In genomic region chr1:72599146-72600101, GRCm38 (mm10) we compare ENCODE assay signal across 8 mouse cellular contexts. TPM values are rescaled to one million over a fixed set of nuclear protein-coding genes. Genes with fewer than 3 reads are reported as not detected.
A peak's percentile ranks its signal among the peaks of the same experiment; 100 is the strongest.
DNase-seq lines count a peak whose midpoint lies in the region; ATAC-seq and TF ChIP-seq lines count a peak whose summit lies in the region.
"Had no signal": no experiment of that assay in that cellular context is flagged by ENCODE, and none has a peak within 500 bp of the region (broad histone marks: within the 10 kb centered on the region; RNA-seq: fewer than 3 reads in every experiment).

No protein-coding gene starts in this region.

- H3K9me3 ChIP-seq in lung, embryonic 16.5 days (ENCODE audit: control insufficient read depth, low read length), result no peaks in the 10 kb centered on the region
- H3K9me3 ChIP-seq in midbrain, embryonic 10.5 days (replicated peaks), result no peaks in the 10 kb centered on the region
- H3K9me3 ChIP-seq: megakaryocyte, embryonic 14.5 days had no signal

- H3K27me3 ChIP-seq in lung, embryonic 16.5 days (ENCODE audit: control insufficient read depth, insufficient read depth, low read depth, low read length), result no peaks in the 10 kb centered on the region
- no peaks in the 10 kb centered on the region for H3K27me3 ChIP-seq in midbrain, embryonic 10.5 days (ENCODE audit: low read depth, poor library complexity, severe bottlenecking)
- H3K27me3 ChIP-seq: megakaryocyte, embryonic 14.5 days had no signal

- peak; percentile 39 for DNase-seq in MN1 (ENCODE audit: low spot score)
- peak; percentile 79 for DNase-seq in adrenal gland, postnatal 10 days
- DNase-seq in heart, postnatal 4 days, result peak; percentile 91
- no peak for DNase-seq in right cerebral cortex, postnatal 14 days
- no peak for DNase-seq in midbrain, embryonic 10.5 days (ENCODE audit: low spot score)
- no peak for DNase-seq in gastrocnemius, adult 2 months

- peak overlapping the region; percentile 88 for H3K27ac ChIP-seq in lung, embryonic 16.5 days (ENCODE audit: low read length)
- H3K27ac ChIP-seq in midbrain, embryonic 10.5 days (replicated peaks), result no peak overlapping the region
- H3K27ac ChIP-seq in gastrocnemius, adult 2 months, result no peak overlapping the region

- ATAC-seq in lung, embryonic 16.5 days (ENCODE audit: low read depth), result peak; percentile 90

- H3K4me2 ChIP-seq in lung, embryonic 16.5 days (ENCODE audit: low read depth, low read length), result peak overlapping the region; percentile 28

- no peak for TF ChIP-seq CTCF in gastrocnemius, adult 2 months (IDR thresholded peaks at IDR 0.05)

- peaks cover 23% of the 10 kb centered on the region for H3K4me1 ChIP-seq in lung, embryonic 16.5 days (replicated peaks; ENCODE audit: control insufficient read depth, insufficient read depth, low read length)
- H3K4me1 ChIP-seq in midbrain, embryonic 10.5 days, result no peaks in the 10 kb centered on the region
- H3K4me1 ChIP-seq: megakaryocyte, embryonic 14.5 days had no signal

- H3K4me3 ChIP-seq in lung, embryonic 16.5 days (ENCODE audit: low read length), result 0 out of 2 replicates have a peak overlapping the region, but pooled peaks have one; percentile 3
- H3K4me3 ChIP-seq in midbrain, embryonic 10.5 days, result no peak overlapping the region
- H3K4me3 ChIP-seq in gastrocnemius, adult 2 months, result no peak overlapping the region
- H3K4me3 ChIP-seq: megakaryocyte, embryonic 14.5 days had no signal

- H3K9ac ChIP-seq in lung, embryonic 16.5 days (ENCODE audit: low read length), result no peak overlapping the region

- H3K36me3 ChIP-seq in lung, embryonic 16.5 days (ENCODE audit: control insufficient read depth, insufficient read depth, low read length), result peaks cover 29% of the 10 kb centered on the region
- H3K36me3 ChIP-seq in midbrain, embryonic 10.5 days, result peaks cover 80% of the 10 kb centered on the region

- WGBS in lung, embryonic 16.5 days, result 28% methylated on average over 21 of the region's 21 CpGs
- 88% methylated on average over 21 of the region's 21 CpGs for whole genome bisulfite sequencing in midbrain, embryonic 10.5 days

- intact Hi-C loops in gastrocnemius, adult 2 months (cut with DNase I), result loop anchor here (10.0 kb wide), 1 partner anchor 115 kb away; the partner anchor contains the start of gene Rpl37a

RNA-seq across cellular contexts. Expression of gene Smarcal1, which starts 16.4 kb away (rescaled TPM):
- total RNA-seq in adrenal gland, postnatal 10 days (2021), result 10 to 100 TPM; 26.3 to 40.2 TPM
- total RNA-seq in heart, postnatal 4 days (2021), result 10 to 100 TPM; 32.3 to 34.7 TPM
- 25.9 and 27.4 TPM in 2 replicates for polyA plus RNA-seq in lung, embryonic 16.5 days (2015; fragmentation: Nextera tagmentation; extraction: Ambion mirVana)
- 28.5 and 32.8 TPM in 2 replicates for polyA plus RNA-seq in midbrain, embryonic 10.5 days (2016; fragmentation: Nextera tagmentation; extraction: Ambion mirVana)
- 10 to 100 TPM; 20.4 to 21.8 TPM for total RNA-seq in gastrocnemius, adult 2 months (2021)

Comparison
In these comparisons a context has a peak if more than half of its experiments do, and no peak if none do; other contexts are left out.
1. DNase-seq: peak in MN1 (single experiment), adrenal gland, postnatal 10 days (single experiment) and heart, postnatal 4 days (single experiment); none in right cerebral cortex, postnatal 14 days (single experiment), midbrain, embryonic 10.5 days (single experiment) and gastrocnemius, adult 2 months (single experiment).